In genomic region chr6:55163046-55163584, GRCm38 (mm10) we compare ENCODE assay signal across 22 mouse cellular contexts. TPM values are rescaled to one million over a fixed set of nuclear protein-coding genes. Genes with fewer than 3 reads are reported as not detected.
"Had no signal": no experiment of that assay in that cellular context is flagged by ENCODE, and none has a peak within 500 bp of the region (broad histone marks: within the 10 kb centered on the region; RNA-seq: fewer than 3 reads in every experiment).

No protein-coding gene starts in this region.

- DNase-seq: kidney, adult 18-20 months; kidney, adult 9 months; kidney, postnatal 14 days; kidney, postnatal 4 days; left cerebral cortex, postnatal 4 days; liver, postnatal 0 days; lung, embryonic 14.5 days; right cerebral cortex, postnatal 25 days; spleen, adult 18-20 months; thymus, adult 18-20 months; thymus, postnatal 36 days had no signal

- H3K9ac ChIP-seq: limb, embryonic 12.5 days; limb, embryonic 15.5 days; liver, embryonic 14.5 days; liver, postnatal 0 days; lung, embryonic 14.5 days; midbrain, embryonic 13.5 days; neural tube, embryonic 13.5 days had no signal

- ATAC-seq: liver, postnatal 0 days; lung, postnatal 0 days; midbrain, embryonic 13.5 days; midbrain, embryonic 16.5 days had no signal

- H3K9me3 ChIP-seq: limb, embryonic 12.5 days; limb, embryonic 15.5 days; midbrain, embryonic 10.5 days; midbrain, embryonic 13.5 days; neural tube, embryonic 13.5 days had no signal

- H3K36me3 ChIP-seq: limb, embryonic 12.5 days; limb, embryonic 15.5 days; midbrain, embryonic 10.5 days; midbrain, embryonic 13.5 days; neural tube, embryonic 13.5 days had no signal

- H3K27ac ChIP-seq: limb, embryonic 12.5 days; limb, embryonic 15.5 days; liver, embryonic 14.5 days; macrophage; midbrain, embryonic 10.5 days; midbrain, embryonic 13.5 days; neural tube, embryonic 13.5 days had no signal

- H3K4me3 ChIP-seq: limb, embryonic 12.5 days; limb, embryonic 15.5 days; midbrain, embryonic 10.5 days; midbrain, embryonic 13.5 days; myocyte; neural tube, embryonic 13.5 days had no signal

- H3K27me3 ChIP-seq: limb, embryonic 12.5 days; limb, embryonic 15.5 days had no signal

- H3K4me1 ChIP-seq: limb, embryonic 12.5 days; limb, embryonic 15.5 days; midbrain, embryonic 10.5 days; midbrain, embryonic 13.5 days; neural tube, embryonic 13.5 days had no signal

- H3K4me2 ChIP-seq: limb, embryonic 12.5 days; limb, embryonic 15.5 days; liver, embryonic 11.5 days; lung, embryonic 14.5 days; midbrain, embryonic 13.5 days; neural tube, embryonic 13.5 days had no signal

RNA-seq across cellular contexts. Expression of gene Inmt, which starts 11.7 kb away (rescaled TPM):
- polyA plus RNA-seq: limb, embryonic 12.5 days; macrophage; midbrain, embryonic 13.5 days; midbrain, embryonic 16.5 days; myocyte; neural tube, embryonic 13.5 days had no signal

RNA-seq across cellular contexts. Expression of gene Crhr2, which starts 30.3 kb away (rescaled TPM):
- polyA plus RNA-seq: limb, embryonic 12.5 days; liver, postnatal 0 days; lung, embryonic 14.5 days; macrophage; myocyte had no signal
